26 mouse cellular contexts compared by ENCODE assay signal in genomic region chr19:44437975-44438374, GRCm38 (mm10). TPM values are rescaled to one million over a fixed set of nuclear protein-coding genes. Genes with fewer than 3 reads are reported as not detected.
DNase-seq lines count a peak whose midpoint lies in the region.
"Had no signal": no experiment of that assay in that cellular context is flagged by ENCODE, and none has a peak within 500 bp of the region (broad histone marks: within the 10 kb centered on the region; RNA-seq: fewer than 3 reads in every experiment).

No protein-coding gene starts in this region.

- no peak overlapping the region for H3K4me3 ChIP-seq in limb, embryonic 10.5 days
- H3K4me3 ChIP-seq: embryonic facial prominence, embryonic 13.5 days; embryonic facial prominence, embryonic 15.5 days; erythroblast, embryonic 14.5 days; forebrain, embryonic 10.5 days; forebrain, embryonic 12.5 days had no signal

- DNase-seq in heart, adult 11 months: peak; percentile 66
- no peak for DNase-seq in heart, postnatal 14 days
- DNase-seq in 3T3-L1 (ENCODE audit: low read depth, low spot score) (peak; percentile 43), NIH3T3 (ENCODE audit: low read depth) (peak; percentile 29)
- no peak for DNase-seq in limb, embryonic 10.5 days (ENCODE audit: low spot score)
- no peak for DNase-seq in gastrocnemius, postnatal 25 days
- no peak for DNase-seq in heart, postnatal 4 days
- DNase-seq in kidney, adult 18-20 months: no peak
- DNase-seq: adrenal gland, adult 8-10 months; adrenal gland, postnatal 14 days; adrenal gland, postnatal 36 days; cerebellum, adult 11-12 months; cerebellum, adult 2 months; cerebellum, adult 9-10 months; cerebellum, postnatal 14 days; cerebellum, postnatal 36 days; embryo, embryonic 11 days had no signal

- 76% methylated on average over 6 of the region's 6 CpGs for WGBS in limb, embryonic 10.5 days

- H3K4me1 ChIP-seq in limb, embryonic 10.5 days: peaks cover 10% of the 10 kb centered on the region
- H3K4me1 ChIP-seq: embryonic facial prominence, embryonic 13.5 days; embryonic facial prominence, embryonic 15.5 days; forebrain, embryonic 10.5 days; forebrain, embryonic 12.5 days had no signal

- no peaks in the 10 kb centered on the region for H3K9me3 ChIP-seq in limb, embryonic 10.5 days (replicated peaks)
- H3K9me3 ChIP-seq: embryonic facial prominence, embryonic 13.5 days; embryonic facial prominence, embryonic 15.5 days; forebrain, embryonic 10.5 days; forebrain, embryonic 12.5 days; G1E had no signal

- no peaks in the 10 kb centered on the region for H3K27me3 ChIP-seq in limb, embryonic 10.5 days (ENCODE audit: low read depth, poor library complexity, severe bottlenecking)
- H3K27me3 ChIP-seq: CH12.LX; embryonic facial prominence, embryonic 13.5 days; embryonic facial prominence, embryonic 15.5 days had no signal

- intact Hi-C loops in heart, postnatal 14 days (cut with DNase I): no loop called here

- no peaks in the 10 kb centered on the region for H3K36me3 ChIP-seq in limb, embryonic 10.5 days
- H3K36me3 ChIP-seq: embryonic facial prominence, embryonic 13.5 days; embryonic facial prominence, embryonic 15.5 days; forebrain, embryonic 10.5 days; forebrain, embryonic 12.5 days; G1E had no signal

- peak overlapping the region; percentile 36; the same call in 1 of the 2 replicates for H3K27ac ChIP-seq in limb, embryonic 10.5 days
- H3K27ac ChIP-seq: embryonic facial prominence, embryonic 13.5 days; embryonic facial prominence, embryonic 15.5 days; forebrain, embryonic 10.5 days; forebrain, embryonic 12.5 days had no signal

RNA-seq across cellular contexts. Expression of gene Scd1, which starts 30.3 kb away (rescaled TPM):
- total RNA-seq in heart, postnatal 14 days (2021): 10 to 100 TPM; 14.7 to 32.9 TPM
- polyA plus RNA-seq in limb, embryonic 10.5 days (2016; fragmentation: Nextera tagmentation; extraction: Ambion mirVana): 15.9 and 16.6 TPM in 2 replicates
- 100 to 1,000 TPM in 1 of 2 experiments, 10 to 100 TPM in 1; 16.2 to 171 TPM for total RNA-seq in gastrocnemius, postnatal 25 days (2021)
- total RNA-seq in heart, postnatal 4 days (2021): 10 to 100 TPM; 12.3 to 12.9 TPM

RNA-seq across cellular contexts. Expression of gene Wnt8b, which starts 55.3 kb away (rescaled TPM):
- total RNA-seq in heart, postnatal 14 days (2021): not detected
- not detected in 2 replicates for polyA plus RNA-seq in limb, embryonic 10.5 days (2016; fragmentation: Nextera tagmentation; extraction: Ambion mirVana)
- total RNA-seq in gastrocnemius, postnatal 25 days (2021): not detected
- not detected for total RNA-seq in heart, postnatal 4 days (2021)
- total RNA-seq: CH12.LX; common myeloid progenitor, adult 5-6 weeks had no signal
- polyA plus RNA-seq: CD4-positive, CD25-positive, alpha-beta regulatory T cell, adult 4 months; embryonic facial prominence, embryonic 15.5 days; erythroblast, embryonic 14.5 days; G1E had no signal

Comparison
In these comparisons a context has a peak if more than half of its experiments do, and no peak if none do; other contexts are left out.
1. DNase-seq: peak in heart, adult 11 months (single experiment), 3T3-L1 (single experiment) and NIH3T3 (single experiment); none in heart, postnatal 14 days (0 of 2), limb, embryonic 10.5 days (single experiment), gastrocnemius, postnatal 25 days (single experiment), heart, postnatal 4 days (single experiment) and kidney, adult 18-20 months (single experiment).